Mouse (Mus musculus) heart, postnatal 0 days (tissue): Measurements from ENCODE around the gene Tsacc.

Experiments
- CTCF ChIP-seq: IDR thresholded peaks from 2 replicates; pipeline ENCODE4 v1.5.1; 2016; ENCODE audit warnings: antibody characterized with exemption, control low read depth, low read depth
- EP300 ChIP-seq: IDR thresholded peaks from 2 replicates; pipeline ENCODE4 v1.6.1; 2016; ENCODE audit warnings: antibody characterized with exemption, low read depth

DNA sequence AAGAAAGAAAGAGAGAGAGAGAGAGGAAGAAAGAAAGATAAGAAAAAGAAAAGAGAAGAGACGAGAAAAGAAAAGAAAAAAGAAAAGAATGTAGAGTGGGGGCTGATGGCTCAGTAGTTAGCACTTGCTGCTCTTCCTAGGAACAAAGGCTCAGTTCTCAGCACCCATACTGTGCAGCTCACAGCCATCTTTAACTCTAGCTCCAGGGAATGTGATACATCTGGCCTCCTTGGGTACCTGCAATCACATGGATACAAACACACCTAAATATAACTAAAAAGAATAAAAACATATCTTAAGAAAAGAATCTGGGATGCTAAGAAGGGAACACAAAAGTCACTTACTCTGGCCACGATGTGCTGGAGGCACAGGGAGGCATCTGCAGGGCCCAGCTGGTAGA, 20.7 kb downstream of the Tsacc start:
- TF ChIP-seq CTCF, result no peak
- no peak for TF ChIP-seq EP300
